Mouse (Mus musculus): Measurements from ENCODE around the gene Iqgap1.

The Iqgap1 gene

DNA sequence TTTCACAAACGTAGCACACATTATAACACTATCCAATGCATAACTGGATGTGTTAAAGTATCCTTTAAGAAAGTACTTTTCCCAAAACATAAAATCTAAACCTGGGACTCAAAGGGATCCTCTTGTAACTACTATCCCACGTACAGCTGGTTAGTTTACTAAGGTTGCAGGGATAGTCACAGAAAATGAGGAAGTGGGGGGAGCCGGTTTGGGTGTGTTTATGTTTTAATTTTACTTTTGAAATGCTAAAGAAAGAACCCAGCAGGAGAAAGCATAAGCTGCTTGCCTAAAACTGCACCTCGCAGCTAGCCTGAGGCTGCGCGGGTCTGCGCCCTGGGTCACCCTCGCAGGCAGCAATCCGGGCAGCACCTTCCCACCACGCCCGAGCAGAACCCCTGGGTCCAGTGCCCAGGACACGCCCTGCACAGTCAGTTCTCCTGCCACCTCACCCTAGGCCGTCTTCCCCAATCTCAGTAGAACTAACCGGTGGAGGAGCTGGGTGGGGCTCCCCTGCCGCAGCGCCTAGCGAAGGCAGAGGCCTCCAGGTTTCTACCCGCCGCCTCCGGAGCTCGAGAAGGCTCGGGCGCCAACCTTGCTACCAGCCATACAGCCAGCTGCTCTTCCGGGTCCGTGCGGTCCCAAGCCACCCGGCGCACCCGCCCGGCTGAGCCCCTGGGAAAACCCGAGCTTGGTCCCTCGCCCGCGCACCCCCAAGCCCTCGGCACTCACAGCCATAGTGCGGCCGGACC, 23.2 kb downstream of the Iqgap1 start:
- DNase-seq, result peak; percentile 83 to 84

DNA sequence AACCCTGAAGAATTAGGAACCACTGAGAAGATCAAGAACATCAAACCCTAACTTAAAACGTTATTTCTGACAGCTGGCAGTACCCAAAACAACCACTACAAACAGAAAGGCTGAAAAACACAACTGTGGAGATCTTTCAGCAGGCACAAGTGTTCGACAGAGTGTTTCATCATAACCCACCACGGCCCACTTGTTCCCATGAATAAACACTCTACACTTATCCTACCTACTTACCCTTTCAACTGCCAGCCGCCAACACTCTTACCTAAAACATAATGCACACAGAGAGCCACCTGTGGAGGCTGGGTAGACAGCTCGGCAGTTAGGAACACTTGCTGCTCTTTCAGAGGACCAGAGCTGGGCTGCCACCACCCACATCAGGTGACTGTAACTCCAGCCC, 26.5 kb downstream of the Iqgap1 start:
- no peak for DNase-seq

DNA sequence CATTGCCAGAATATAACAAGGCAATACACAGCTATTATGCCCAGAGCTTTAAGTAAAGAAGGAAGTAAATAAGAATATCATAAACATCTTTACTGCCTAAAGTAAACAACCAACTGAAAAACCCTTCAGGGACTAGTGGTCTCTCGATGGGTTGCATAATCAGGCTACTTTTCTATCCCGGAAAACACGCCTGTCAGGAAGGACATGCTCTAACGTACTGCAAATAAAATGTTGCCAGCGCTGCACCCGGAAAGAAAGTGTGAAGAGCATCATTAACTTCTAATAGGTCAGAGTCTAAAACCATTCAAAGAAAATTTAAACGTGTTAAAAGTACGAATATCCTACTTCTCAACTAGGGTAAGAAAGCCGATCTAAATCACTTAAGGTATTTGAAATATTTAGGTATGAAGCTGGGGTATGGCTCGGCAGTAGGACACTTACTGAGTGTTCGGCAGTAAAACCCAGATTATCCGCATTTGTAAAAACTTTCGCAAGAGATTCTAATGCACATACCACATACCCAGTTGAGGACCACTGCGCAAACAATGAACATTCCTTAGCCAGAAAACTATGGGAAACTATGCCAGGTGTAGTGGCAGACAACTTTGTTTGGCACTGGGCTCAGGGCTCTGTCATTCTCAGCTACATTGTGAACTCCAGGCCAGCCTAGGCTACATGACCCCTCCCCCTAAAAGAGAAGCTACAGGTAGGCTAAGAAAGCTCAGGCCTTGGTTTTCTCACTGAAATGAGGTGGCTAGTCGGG, 28.8 kb downstream of the Iqgap1 start:
- no peak for DNase-seq

DNA sequence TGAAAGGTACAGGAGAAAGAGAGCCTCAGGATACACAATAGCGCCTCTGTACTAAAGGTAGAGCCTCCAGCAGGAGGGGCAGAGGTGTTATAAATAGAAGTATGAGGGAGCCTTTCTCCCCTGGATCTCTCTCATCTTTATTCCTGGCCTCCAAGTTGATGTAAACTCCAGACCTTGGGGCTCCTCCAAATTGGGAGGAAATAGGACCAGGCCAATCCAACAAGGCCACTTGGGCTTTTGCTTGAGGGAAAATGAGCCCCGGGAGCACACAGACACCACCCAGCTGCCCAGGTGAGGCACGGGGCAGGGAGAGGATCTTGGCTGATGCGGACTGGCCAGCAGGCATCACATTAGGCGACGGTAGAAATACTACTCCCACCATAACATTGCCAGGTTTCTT, 29.5 kb downstream of the Iqgap1 start:
- no peak for DNase-seq

DNA sequence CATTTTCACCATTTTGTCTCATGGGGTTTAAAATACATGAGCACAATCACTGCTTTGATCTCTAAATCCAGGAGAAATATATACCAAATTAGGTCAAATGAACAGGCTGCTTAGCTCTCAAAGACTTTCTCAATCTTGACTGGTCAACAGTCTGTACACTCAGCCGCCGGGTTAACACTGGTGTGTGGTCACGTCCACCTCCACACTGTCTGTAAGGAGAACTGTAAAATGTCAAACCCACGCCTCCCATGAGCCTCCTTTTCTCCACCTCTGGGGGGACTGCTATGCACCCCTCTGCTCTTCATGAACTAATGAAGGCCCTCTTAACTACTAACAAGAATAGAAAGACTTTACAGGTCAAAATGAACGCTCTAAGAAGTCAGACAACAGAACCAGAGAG, 36.2 kb downstream of the Iqgap1 start:
- DNase-seq, result no peak

DNA sequence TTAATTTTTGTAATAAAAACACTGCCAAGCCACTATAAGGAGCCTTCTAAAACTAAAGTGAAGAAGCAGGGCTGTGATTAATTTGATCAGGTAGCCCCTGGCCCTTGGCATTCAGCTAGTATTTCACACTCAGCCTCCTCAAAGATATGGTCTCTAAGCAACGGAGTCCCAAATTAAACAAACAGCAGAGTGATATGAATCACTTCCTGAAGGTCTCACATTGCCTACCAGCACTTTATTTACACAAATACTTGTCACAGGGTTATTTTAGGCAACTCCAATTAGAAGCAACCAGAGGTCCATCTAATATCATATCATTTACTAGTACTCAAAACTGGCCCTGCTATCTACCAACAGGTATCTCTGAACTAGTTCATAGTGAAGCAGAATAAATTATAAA, 36.7 kb downstream of the Iqgap1 start:
- peak in 1 of 2 experiments; percentile 39 for DNase-seq

DNA sequence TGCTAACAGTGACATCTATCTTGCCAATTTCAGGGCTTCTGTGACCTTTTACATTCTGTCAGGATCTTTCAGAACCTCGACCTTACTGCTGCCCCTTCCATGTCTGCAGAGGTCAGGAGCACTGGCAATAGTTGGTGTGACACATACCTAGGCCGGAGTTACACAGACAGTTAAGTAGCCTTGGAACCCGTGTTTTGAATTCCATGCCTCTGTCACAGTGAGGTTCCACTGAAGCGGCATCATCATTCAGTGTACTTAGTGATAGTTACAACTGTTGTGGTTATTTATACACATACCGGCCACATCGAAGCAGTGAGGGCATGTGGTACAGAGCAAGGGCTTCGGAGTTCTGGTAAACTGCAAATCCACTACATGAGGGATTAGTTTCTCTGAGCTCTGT, 37.8 kb downstream of the Iqgap1 start:
- no peak for DNase-seq

DNA sequence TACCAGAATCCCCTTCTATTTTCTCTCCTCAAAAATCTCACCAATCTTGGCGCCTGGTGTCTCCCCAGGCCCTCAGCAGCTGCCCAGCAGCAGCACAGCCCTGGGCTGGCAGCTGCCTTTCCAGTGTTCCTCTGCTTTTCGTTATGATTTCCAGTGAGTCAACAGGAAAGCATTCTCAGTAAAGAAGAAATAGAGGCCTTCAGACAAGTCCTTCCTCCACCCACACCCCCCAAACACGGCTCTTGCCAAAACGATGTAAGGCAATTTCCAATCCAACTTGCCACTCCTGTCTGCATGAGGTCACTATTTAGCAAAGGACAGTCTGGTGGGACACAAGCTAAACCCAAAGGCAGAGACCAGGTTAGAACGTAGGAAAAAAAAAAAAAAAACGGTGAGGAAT, 39.0 kb downstream of the Iqgap1 start:
- DNase-seq, result no peak

DNA sequence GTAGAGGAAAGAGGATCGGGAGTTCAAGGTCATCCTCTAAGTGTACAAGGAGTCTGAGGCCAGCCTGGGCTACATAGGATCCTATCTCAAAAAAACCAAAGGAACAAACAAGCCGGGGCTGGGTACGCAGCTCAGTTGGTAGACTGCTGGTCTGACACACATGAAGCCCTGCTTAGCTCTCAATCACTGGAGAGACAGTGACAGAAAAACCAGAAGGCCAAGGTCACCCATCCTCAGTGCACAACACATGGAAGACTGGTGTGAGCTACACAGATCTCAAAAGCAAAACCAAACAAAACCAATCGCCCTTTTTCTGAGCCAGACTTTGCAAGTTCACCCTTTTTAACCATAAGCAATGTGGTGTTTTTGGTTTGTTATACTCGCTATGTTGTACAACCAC, 41.9 kb downstream of the Iqgap1 start:
- DNase-seq, result no peak

DNA sequence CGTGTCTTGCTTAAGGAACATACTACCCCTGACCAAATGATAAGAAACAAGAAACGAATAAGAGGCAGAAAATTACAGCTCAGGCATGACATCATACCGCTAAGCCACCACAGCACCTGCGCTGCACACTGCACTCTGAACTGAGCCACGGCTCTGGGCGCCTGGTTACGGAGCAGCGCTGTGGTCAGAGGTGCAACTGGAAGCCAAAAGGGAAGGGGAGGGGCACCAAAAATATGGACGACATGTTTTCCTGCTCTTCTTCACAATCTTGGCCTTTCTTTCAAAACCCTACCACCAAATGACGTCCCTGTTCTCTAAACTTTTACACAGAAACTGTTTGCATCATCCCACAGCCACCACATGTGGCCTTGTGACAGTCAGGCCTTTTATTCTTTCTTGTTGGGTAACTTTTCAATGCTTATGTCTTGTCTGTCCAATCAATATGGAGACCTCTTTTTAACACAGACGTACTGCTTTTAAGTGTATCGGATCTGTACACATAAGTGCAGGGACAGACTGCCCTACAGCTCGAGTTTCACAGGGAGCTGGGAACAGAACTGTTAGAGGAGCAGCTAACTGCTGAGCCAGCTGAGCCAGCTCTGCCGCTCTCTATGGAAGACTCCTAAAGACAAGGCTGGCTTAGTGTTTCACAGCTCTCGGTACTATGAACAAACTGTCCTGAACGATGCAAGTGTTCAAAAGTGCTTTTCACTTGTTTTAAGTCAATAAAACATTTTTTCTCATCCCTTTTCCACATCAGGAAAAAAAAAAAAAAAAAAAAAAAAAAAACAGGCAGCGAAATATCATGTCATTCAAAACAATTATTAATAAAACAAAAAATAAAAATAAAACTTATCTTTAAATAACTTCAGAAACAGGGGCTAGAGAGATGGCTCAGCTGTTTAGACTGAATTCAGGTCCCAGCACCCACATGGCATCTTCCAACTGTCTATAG, 43.3 kb downstream of the Iqgap1 start:
- peak; percentile 71 to 74 for DNase-seq

DNA sequence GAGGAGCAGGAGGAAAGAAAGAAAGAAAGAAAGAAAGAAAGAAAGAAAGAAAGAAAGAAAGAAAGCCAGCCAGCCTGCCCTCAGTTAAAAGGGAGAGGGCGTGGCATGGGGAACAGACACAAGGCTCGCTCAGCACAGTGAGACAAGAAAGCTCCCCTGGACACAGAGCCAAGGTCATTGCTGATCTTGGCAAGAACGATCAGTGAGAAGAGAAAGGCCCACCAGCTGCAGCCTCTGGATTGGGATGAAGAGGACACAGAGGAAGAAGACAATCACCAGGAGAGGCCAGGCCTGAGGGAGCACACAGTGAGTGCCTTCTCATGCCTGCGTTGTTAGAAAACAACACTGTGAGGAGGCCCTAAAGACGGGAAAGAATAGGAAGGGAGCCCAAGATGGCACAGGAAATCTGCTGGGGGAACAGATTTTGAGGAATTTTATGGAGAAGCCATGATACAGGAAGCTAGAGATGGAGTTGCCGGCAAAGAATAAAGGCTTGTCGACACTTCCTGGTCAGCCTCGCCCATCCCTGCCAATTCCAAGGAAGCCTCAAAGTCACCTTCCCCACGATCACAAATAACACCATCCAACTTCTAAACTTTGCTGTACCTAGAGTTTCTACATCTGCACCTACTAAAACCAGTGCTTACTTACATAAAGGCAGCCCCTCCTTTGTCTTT, 44.2 kb downstream of the Iqgap1 start:
- no peak for DNase-seq

DNA sequence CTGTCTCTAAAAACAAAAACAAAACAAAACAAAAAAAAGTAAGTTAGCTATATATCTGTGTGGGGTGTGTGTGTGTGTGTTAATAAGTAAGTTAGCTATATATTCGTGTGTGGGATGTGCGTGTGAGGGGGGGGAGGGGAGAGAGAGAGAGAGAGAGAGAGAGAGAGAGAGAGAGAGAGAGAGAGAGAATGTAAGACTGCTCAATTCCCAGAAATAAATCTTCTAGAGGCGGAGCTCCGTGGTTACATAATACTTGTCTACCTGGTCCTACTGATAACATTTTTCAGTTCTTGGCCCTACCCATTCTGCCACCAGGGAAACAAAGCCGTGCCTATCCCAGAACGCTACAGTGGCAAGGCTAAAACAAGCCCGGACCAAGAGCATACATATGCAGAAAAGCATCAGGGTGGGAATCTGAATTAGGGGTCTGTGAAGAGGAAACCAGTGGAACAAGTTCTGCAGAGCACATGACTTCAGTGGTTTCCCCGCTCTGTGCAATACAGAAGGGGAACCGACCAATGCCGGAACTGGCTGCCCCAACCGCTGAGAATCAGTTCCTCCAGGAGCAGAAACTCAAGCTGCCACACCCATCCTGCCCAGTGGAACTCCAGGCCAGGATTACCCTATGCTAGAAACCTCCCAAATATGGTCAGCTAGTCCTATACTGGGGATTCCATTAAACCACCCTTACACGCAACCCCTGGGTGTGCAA, 46.7 kb downstream of the Iqgap1 start:
- DNase-seq, result peak; percentile 83 to 87

DNA sequence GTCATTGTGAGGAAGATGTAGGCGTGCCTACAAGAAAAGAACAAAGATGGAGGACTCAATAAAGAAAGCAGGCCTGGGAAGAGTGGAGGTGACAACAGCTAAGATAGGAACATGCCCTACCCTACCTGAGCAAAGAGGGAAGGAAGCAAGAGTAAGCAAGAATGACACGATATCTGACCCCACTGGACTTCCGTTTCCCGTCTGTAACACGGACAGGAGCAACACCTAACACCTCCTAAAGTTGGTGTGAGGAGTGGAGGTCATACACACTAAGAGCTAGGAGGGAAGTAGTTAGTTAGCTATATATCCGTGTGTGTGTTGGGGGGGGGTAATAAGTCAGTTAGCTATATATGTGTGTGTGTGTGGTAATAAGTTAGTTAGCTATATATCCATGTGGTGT, 47.4 kb downstream of the Iqgap1 start:
- no peak for DNase-seq

DNA sequence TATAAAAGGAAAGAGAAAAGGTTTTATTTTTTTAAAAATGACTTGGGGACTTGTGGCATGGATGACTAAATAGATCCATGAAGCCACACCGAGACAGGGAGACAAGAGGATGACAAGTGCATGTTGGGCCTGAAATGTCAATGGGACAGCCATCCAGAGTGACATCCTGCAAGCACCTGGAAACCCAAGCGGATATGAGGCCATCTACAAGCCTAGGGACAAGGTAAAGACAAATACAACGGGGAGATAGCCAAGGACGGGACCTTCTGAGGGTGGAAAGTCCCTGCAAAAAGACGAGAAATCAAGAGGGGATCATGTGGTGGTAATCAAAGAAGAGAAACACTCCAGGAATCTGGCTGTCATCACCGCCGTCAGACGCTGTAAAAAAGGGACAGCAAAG, 48.6 kb downstream of the Iqgap1 start:
- no peak for DNase-seq

DNA sequence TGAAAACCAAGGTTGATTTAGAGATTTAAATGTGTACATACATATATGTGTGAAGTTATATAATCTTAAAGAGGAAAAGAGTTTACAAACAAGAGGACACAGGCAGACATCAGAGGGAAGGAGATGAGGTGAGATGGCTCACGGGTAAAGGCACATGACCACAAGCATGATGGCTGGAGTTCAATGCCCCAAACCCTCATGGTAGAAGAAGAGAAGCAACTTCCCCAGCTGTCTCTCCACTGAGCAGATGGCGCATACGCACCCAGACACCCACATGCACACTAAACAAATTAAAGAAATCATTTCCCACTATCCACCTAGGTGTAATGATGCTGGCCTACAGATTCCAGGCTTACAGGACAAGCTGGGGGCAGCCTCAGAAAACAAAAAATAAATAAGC, 49.7 kb downstream of the Iqgap1 start:
- DNase-seq, result no peak

DNA sequence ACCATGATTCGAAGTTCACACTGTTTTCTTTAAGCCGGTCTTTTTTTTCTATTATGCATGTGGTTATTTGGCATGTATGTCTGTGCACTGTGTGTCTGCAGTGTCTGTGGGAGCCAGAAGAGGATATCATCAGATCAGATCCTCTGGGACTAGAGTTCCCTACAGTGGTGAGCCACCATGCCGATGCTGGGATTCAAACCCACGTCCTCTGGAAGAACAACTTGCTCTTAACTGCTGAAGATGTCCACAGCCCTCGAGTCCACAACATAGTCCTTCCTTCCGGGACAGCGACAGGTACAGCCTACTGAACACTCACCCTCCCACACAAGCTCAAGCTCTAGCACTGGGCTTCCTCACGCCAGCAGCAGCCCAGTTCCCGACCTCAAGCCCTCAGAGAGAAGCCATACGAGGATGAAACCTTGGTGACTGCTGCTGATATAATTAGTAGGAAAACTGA, 50.3 kb downstream of the Iqgap1 start:
- DNase-seq, result peak; percentile 37 to 52

DNA sequence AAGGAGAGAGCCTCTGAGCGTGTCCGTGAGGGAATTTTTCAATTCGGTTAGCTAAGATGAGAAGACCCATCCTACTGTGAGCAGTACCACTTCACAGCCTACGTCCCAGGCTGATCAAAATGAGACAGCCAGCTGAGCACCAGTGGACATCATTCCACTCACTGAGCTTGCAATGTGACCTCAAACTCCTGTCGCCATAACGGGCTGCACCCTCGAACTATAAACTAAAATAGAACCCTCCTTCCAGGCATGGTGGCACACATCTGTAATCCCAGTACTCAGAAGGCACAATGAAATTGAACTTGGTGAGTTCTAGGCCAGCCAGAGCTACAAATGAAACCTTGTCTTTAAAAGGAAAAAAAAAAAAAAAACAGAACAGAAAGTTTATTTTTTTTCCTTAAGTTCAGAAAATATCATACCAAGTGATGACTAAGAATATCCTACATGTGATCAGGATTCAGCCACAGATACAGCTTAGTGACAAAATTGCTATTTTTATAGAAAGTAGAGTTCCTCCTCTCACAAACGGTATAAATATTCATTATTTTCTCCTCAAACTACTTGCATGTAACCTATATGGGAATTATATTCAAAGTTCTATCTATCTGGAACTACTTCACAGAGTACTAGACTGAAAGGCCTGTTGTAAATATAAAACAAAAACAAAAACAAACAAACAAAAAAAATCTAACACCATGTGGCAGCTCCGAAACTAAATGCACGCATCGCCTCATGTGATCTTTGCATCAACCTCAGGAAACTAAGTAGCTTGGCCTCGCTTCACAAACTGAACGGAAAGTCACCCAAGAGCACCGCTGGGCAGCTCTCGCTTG, 50.9 kb downstream of the Iqgap1 start:
- DNase-seq, result peak in 1 of 2 experiments; percentile 42

DNA sequence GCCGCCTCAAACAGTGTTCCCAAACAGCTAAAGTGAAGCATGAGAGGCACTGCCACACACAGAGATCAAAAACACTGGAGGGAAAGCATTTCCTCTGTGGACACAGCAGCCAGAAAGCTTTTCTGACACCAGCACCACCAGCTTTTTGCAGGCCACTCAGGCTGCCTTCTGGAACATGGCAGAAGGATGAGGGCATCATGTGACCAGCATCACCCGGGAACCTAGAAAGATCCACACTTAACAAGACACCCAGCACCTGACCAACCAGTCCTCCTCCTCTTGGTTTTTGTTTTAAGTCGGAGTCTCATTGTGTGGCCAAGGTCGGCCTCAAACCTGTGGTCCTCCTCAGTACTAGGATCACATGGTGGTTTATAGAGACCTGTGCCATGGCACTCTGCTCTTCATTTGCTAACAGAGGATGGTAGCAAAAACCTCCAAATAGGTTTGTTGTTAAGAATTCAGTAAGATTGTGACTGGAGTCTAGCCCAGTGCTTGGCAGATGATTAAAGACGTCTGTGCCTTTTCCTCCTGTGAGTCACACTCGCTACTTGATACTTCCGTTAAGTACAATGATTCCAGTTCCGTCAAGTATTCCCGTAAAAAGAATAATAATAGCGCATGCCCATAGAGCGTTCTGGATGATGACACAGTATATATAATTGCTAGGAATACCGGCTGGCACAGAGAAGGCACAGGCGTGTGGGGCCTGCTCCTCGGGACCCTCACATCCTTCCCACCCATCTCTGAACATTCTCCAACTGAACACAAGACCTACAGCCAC, 51.8 kb downstream of the Iqgap1 start:
- DNase-seq, result no peak

DNA sequence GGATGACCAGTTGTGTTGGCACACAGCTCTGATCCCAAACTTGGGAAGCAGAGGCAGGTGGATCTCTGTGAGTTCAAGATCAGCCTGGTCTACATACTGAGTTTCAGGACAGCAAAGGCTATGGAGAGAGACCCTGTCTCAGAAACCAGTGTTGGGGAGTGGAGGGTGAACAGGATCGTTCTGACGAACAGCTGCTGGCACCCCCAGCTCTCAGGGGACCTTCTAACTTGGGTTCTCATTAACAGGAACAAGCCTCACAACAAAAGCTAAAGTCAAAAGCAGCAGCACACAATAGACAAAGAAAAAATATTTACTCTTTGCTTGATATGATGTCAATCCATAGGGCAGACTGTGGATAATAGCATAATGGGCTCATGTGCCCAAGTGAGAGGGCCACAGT, 55.3 kb downstream of the Iqgap1 start:
- DNase-seq, result peak; percentile 65

DNA sequence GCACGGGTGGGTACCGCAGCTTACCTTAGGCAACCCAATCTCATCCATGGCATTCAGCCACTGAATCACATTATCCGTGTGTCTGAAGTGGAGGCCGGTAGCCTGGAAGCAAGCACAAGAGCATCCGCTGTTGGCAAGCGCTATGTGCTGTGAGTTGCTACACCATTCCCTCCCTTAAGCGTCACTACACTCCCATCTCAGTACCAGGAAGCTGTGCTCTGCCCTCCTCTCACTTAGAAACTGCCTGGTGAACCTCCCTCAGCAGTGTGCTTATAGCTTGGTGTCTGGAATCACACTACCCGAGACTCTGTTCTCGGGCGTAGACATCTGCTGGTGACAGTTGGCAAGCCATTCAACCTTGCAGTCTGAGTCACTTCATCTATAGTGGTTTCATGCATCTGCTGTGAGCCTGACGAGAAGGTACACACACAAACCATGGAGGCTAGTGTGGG, 58.9 kb downstream of the Iqgap1 start:
- peak in 1 of 2 experiments; percentile 34 for DNase-seq
